Mouse (Mus musculus) MN1 (cell line): ENCODE measurements around the gene Mycbp2.
A peak's percentile ranks its signal among the peaks of the same experiment; 100 is the strongest.

Source experiments
- DNase-seq: peaks from one replicate; pipeline ENCODE4 v3.0.0-alpha.2; 2016; ENCODE audit warnings: low spot score

Mycbp2 gene

GRCm38 (mm10) chr14:103102246-103102645 lies 244.4 kb downstream of the Mycbp2 start:
- DNase-seq: no peak

GRCm38 (mm10) chr14:103101171-103101570 lies 245.4 kb downstream of the Mycbp2 start:
- no peak for DNase-seq

- DNase-seq: no peak
Measured at GRCm38 (mm10) chr14:103100296-103100695, 246.3 kb downstream of the Mycbp2 start.

- peak; percentile 93 for DNase-seq
Measured at GRCm38 (mm10) chr14:103099238-103099933, 247.2 kb downstream of the Mycbp2 start, which contains the start of gene Fbxl3. TSS of gene Fbxl3 (minus strand) at chr14:103099566.

- DNase-seq: peak; percentile 80
Measured at GRCm38 (mm10) chr14:103098587-103099235, 247.9 kb downstream of the Mycbp2 start.

- no peak for DNase-seq
Measured at GRCm38 (mm10) chr14:103098213-103098586, 248.4 kb downstream of the Mycbp2 start.

- no peak for DNase-seq
Measured at GRCm38 (mm10) chr14:103096621-103097020, 250.0 kb downstream of the Mycbp2 start.

GRCm38 (mm10) chr14:103095826-103096225 lies 250.8 kb downstream of the Mycbp2 start:
- no peak for DNase-seq

- DNase-seq: no peak
Measured at GRCm38 (mm10) chr14:103095036-103095435, 251.6 kb downstream of the Mycbp2 start.

- DNase-seq: no peak
Measured at GRCm38 (mm10) chr14:103093670-103094069, 252.9 kb downstream of the Mycbp2 start.

GRCm38 (mm10) chr14:103093236-103093635 lies 253.4 kb downstream of the Mycbp2 start:
- DNase-seq: no peak

- DNase-seq: peak; percentile 52
Measured at GRCm38 (mm10) chr14:103088624-103089023, 258.0 kb downstream of the Mycbp2 start.

- no peak for DNase-seq
Measured at GRCm38 (mm10) chr14:103087846-103088245, 258.8 kb downstream of the Mycbp2 start.

GRCm38 (mm10) chr14:103086671-103087324 lies 259.8 kb downstream of the Mycbp2 start:
- DNase-seq: no peak

GRCm38 (mm10) chr14:103085840-103086533 lies 260.6 kb downstream of the Mycbp2 start:
- no peak for DNase-seq

GRCm38 (mm10) chr14:103079209-103079977 lies 267.2 kb downstream of the Mycbp2 start:
- DNase-seq: no peak

GRCm38 (mm10) chr14:103078006-103078912 lies 268.4 kb downstream of the Mycbp2 start:
- DNase-seq: no peak

GRCm38 (mm10) chr14:103077272-103078005 lies 269.2 kb downstream of the Mycbp2 start:
- no peak for DNase-seq

GRCm38 (mm10) chr14:103075166-103075565 lies 271.4 kb downstream of the Mycbp2 start:
- DNase-seq: no peak

GRCm38 (mm10) chr14:103073825-103074224 lies 272.8 kb downstream of the Mycbp2 start:
- no peak for DNase-seq
